In the genomic region with DNA sequence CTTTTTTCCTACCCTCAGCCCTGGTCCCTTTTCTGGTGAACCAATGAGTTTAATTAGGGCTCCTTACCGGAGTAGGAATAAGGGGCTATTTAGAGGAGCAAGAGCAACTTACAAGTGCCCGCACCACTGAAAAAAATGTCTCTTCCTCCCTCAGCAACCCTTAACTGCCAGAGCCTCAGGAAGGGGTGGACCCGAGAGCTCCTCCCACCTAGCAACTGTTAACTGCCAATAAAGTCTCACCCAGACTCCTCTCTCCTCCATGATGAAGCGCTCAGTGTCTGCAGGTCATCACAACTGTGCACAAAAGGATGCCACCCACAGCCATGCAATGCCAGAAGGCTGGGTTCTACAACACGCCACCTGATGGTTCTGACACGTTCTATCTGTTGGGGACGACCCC, we compare ENCODE assay signal across 10 mouse cellular contexts.
"Had no signal": no experiment of that assay in that cellular context is flagged by ENCODE, and none has a peak within 500 bp of the region (broad histone marks: within the 10 kb centered on the region; RNA-seq: fewer than 3 reads in every experiment).

No protein-coding gene starts in this region.

- ATAC-seq: midbrain, embryonic 16.5 days had no signal

- DNase-seq: kidney, adult 18-20 months; kidney, postnatal 14 days; lung, embryonic 14.5 days; lung, postnatal 10 days; lung, postnatal 4 days; retina, postnatal 1 day; right cerebral cortex, postnatal 14 days; thymus, adult 2 months; thymus, postnatal 25 days had no signal
